Mouse (Mus musculus): ENCODE measurements around the gene Col6a3.

Gene Col6a3

DNA sequence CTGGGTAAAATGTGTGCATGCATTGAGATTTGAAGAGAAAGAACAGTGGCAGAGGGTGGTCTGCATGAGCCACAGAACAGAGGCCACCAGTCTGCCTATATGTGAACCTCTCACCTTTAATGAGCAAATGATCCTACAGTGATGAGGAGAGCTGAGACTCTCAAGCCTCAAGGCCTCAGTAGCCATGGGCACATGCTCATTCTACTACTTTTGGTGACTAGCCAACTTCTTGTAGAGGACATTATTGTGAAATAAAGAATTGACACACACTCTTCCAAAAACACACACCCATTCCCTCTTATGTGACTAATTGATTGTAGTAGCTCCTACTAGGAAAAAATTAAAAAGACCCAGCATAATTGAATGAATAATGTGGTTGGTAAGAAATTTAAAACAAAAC lies 120.0 kb downstream of the Col6a3 start:
- DNase-seq (ENCODE audit: low spot score in 2 of 2) = no peak

DNA sequence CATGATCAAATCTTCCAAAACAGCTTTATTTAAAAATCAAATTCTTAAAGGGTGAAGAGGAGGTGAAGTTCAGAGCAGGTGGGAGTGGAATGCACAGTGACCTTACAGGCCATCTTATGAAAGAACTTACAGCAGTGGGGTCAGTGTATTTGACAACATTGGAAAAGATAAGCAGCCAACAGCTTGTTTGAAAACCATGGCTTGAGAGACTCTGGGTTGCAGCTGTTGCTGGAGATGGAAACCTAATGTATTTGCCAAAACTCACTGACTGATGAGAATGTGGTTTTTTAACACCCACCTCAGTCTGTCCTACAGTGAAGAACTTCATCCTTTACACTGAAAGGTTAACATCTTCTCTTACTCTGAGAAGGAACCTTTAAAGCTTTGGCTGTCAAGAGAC lies 120.4 kb downstream of the Col6a3 start:
- no peak for DNase-seq (ENCODE audit: low spot score in 2 of 2)

GRCm38 (mm10) chr1:90722021-90722420 lies 121.8 kb downstream of the Col6a3 start:
- DNase-seq (ENCODE audit: low spot score in 2 of 2) = no peak

DNA sequence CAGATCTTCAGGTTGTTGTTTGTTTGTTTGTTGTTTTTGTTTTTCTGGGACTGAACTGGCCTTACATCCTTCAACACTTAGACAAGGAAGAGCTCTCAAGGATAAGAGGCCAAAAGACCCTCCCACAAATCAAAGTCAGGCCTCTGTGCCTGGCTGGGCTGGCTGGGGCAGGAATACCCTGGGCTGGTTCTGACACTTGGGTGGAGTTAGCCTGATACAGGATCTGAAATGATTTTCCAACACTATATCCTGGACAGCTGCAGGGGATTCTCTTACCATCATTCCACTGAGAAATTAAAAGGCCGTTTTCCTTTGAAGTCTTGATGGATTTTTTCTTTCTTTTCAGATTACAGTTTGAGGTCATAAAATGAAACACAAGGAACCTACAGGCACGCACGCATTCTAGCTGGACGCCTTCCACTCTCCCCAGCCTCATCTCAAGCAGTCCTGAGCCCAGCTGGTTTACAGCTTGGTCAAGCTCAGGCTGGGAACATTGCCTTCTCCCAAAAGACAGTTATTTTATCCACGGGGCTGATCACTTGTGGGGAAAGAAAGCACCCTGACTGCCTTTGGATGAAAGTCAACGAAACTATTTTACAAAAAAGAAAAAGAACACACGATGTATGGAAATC lies 123.0 kb downstream of the Col6a3 start:
- DNase-seq (ENCODE audit: low spot score in 2 of 2) = no peak

DNA sequence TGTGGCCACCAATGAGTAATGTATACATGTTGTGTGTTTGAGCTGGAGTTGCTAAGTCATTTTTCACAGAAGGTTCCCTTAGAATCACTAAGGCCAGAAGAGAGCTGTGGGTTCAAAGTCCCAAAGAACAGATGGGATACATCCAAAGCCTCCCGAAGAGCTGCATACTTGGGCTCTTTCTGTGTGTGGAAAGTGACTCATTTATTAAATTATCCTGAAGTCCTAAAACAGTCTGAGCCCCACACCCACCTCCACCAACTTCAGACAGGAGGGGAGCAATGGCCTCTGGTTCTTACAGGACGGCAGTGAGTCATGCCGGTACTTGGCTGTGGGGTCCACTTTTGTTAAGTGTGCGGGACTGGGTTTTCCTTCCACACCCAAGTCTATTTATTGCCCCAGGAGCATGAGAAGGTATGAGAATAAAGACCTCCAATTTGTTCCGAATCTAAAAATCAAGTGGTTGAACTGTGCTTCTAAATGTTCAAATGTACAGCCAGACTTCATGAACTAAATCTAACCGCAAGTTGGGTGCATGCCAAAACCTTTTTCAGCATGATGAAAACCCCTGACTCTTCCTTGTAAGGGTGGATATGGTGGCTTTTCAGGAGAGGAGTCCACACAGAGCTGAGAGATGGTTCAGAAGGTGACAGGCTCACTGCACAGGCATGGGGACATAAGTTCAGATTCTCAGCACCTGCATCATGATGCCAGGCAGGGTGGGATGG lies 124.8 kb downstream of the Col6a3 start:
- no peak for DNase-seq (ENCODE audit: low spot score in 2 of 2)

GRCm38 (mm10) chr1:90716258-90716657 lies 127.5 kb downstream of the Col6a3 start:
- DNase-seq (ENCODE audit: low spot score in 2 of 2) = no peak

Data from spleen, postnatal 36 days (tissue).